Mouse (Mus musculus) stomach, postnatal 0 days (tissue): ENCODE measurements at regions not wholly inside any gene's neighbourhood (a gene's known extent, or its start where the extent isn't known, plus 50 kb on each side); places are given as distances from the start of the nearest gene placed in this dataset.

Source experiments
- ATAC-seq: fragments of 200-750 bp; cut with Nextera tagmentation; 2 replicates; pipeline ENCODE4 v1.8.0; 2017; ENCODE audit not compliant: low FRiP score, low TSS enrichment
- DNase-seq: peaks from one replicate; pipeline ENCODE4 v3.0.0-alpha.2; 2016; ENCODE audit warnings: low spot score
- H3K27ac ChIP-seq: fragments of 300-500 bp; sonication (generic); replicated peaks from 2 replicates; pipeline ENCODE4 v1.5.1; 2014; ENCODE audit warnings: mild to moderate bottlenecking, control low read depth
- H3K27me3 ChIP-seq: fragments of 300-500 bp; sonication (generic); 2 replicates; pipeline ENCODE4 v1.6.1; 2014; ENCODE audit warnings: low read length; ENCODE audit not compliant: control insufficient read depth, insufficient read depth
- H3K36me3 ChIP-seq: fragments of 300-500 bp; sonication (generic); 2 replicates; pipeline ENCODE4 v1.6.1; 2014; ENCODE audit warnings: low read length, mixed read lengths; ENCODE audit not compliant: control insufficient read depth, insufficient read depth
- H3K4me1 ChIP-seq: fragments of 300-500 bp; sonication (generic); replicated peaks from 2 replicates; pipeline ENCODE4 v1.6.1; 2014; ENCODE audit warnings: antibody characterized with exemption; ENCODE audit not compliant: control insufficient read depth, insufficient read depth
- H3K4me2 ChIP-seq: fragments of 300-500 bp; sonication (generic); replicated peaks from 2 replicates; pipeline ENCODE4 v1.6.1; 2014; ENCODE audit warnings: low read depth, mild to moderate bottlenecking, control low read depth, moderate library complexity
- H3K4me3 ChIP-seq: fragments of 300-500 bp; sonication (generic); 2 replicates; pipeline ENCODE4 v1.5.1; 2014; ENCODE audit warnings: low read depth, low read length, control low read depth
- H3K9ac ChIP-seq: fragments of 300-500 bp; sonication (generic); 2 replicates; pipeline ENCODE4 v1.6.1; 2014; ENCODE audit warnings: mild to moderate bottlenecking, low read length, control low read depth, mixed read lengths
- H3K9me3 ChIP-seq: fragments of 300-500 bp; sonication (generic); 2 replicates; pipeline ENCODE4 v1.6.1; 2016; ENCODE audit warnings: low read length; ENCODE audit not compliant: control insufficient read depth
- CTCF ChIP-seq: IDR thresholded peaks from 2 replicates; pipeline ENCODE4 v1.5.1; 2016; ENCODE audit warnings: antibody characterized with exemption, low read depth, mild to moderate bottlenecking, moderate library complexity
- EP300 ChIP-seq: optimal IDR thresholded peaks from 2 replicates; pipeline ENCODE3; 2016; ENCODE audit warnings: antibody characterized with exemption
- WGBS: fragments of 180-500 bp; shearing (Covaris S2); extraction: QIAGEN DNeasy Blood & Tissue Kit; methylation state at CpG from one replicate; pipeline ENCODE4 v1.1.7; 2014; 5-methylcytosine and 5-hydroxymethylcytosine counted together

DNA sequence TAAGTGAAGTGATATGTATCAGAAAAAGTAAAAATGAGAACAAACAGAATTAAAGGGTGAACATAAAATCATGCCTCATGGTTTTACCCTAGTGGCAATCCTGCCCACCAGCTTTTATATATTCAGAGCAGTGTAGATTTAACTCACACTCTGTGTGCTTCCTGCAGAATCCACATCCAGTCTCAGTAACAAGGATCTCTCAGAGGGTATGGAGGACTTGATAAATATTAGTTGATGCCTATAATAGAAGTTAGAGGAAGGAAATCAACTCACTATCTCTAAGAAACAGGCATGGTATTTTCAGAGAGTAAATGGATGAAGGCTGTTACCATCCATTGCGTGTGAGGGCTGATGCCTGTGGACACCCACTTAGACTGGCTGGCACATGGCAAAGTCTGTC lies 492.5 kb upstream of the Nr5a2 start:
- Histone ChIP-seq H3K36me3 (no peaks in the 10 kb centered on the region), H3K27ac (no peak overlapping the region), H3K4me2 (no peak overlapping the region), H3K9me3 (no peaks in the 10 kb centered on the region), H3K4me3 (no peak overlapping the region), H3K4me1 (no peaks in the 10 kb centered on the region), H3K9ac (no peak overlapping the region), H3K27me3 (no peaks in the 10 kb centered on the region)
- ATAC-seq = no peak
- TF ChIP-seq EP300 = no peak
- TF ChIP-seq CTCF = no peak
- no peak for DNase-seq
- WGBS = 86% methylated on average over 1 of the region's 1 CpGs

DNA sequence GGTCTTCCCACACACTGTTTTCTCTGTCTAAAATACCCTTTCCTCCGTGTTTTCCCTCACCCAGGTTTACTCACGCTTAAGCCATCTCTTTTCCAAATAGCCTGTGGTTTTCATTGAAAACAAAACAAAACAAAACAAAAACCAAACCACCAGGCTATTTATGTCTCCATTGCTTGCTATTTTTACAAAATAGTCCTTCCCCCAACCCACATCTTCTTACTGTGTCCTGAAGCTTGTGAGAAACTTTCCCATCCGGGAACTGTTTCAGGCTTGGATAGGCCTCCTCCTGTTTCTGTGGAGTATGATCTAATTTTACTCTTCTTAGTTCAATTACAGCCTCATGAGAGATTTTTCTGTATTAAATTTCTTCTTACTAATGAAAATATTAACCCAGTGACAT lies 486.2 kb upstream of the Nr5a2 start:
- Histone ChIP-seq H3K9ac (no peak overlapping the region), H3K27me3 (no peaks in the 10 kb centered on the region), H3K27ac (no peak overlapping the region), H3K4me3 (no peak overlapping the region), H3K4me2 (no peak overlapping the region), H3K36me3 (no peaks in the 10 kb centered on the region), H3K9me3 (no peaks in the 10 kb centered on the region), H3K4me1 (no peaks in the 10 kb centered on the region)
- no peak for DNase-seq
- TF ChIP-seq CTCF (no peak), EP300 (no peak)
- no peak for ATAC-seq
- 75% methylated on average over 3 of the region's 3 CpGs for WGBS

DNA sequence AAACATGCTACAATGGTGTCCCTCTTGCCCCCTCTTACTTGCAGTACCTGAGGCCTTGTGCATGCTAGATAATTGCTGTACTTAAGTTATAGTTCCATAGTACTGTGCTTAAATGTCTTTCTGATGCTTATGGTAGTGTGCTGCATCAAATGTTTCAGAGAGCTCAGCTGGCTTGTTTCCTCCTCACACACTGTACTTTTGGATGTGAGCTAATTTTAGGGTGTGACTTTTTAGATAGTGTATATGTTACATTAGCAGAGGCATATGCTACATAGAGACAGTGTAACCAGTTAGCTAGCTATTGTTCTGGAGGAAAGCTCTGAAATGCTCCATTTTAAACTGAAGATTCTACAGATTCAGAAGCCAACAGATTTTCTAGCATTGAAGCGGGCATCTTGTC lies 467.9 kb upstream of the Nr5a2 start:
- no peak overlapping the region for H3K27ac ChIP-seq
- no peak overlapping the region for H3K4me2 ChIP-seq
- no peak overlapping the region for H3K4me3 ChIP-seq
- WGBS = 98% methylated on average over 1 of the region's 1 CpGs
- no peaks in the 10 kb centered on the region for H3K9me3 ChIP-seq
- H3K36me3 ChIP-seq = no peaks in the 10 kb centered on the region
- H3K9ac ChIP-seq = no peak overlapping the region
- no peak for TF ChIP-seq EP300
- no peak for TF ChIP-seq CTCF
- H3K4me1 ChIP-seq = no peaks in the 10 kb centered on the region
- DNase-seq (no peak), ATAC-seq (no peak)
- H3K27me3 ChIP-seq = no peaks in the 10 kb centered on the region

DNA sequence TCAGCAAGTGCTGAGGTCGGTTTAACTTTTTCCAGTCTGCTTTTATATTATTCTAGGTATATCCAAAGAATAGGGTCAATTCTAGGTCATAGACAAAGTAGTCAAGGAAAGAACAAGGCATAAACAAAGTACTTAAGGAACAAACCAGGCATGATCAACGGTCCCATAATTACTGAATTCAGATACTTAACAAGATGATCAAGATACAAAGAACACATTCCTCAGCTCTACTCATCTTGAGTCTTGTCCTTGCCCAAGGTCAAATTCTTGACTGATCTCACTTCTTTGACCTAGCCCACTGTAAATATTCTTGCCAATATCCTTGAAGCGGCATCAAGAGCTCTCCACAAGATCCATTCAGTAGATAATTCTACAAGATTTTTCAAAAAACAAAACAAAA lies 458.1 kb upstream of the Nr5a2 start:
- Histone ChIP-seq H3K36me3 (no peaks in the 10 kb centered on the region), H3K9ac (no peak overlapping the region), H3K4me1 (no peaks in the 10 kb centered on the region), H3K27ac (no peak overlapping the region), H3K9me3 (no peaks in the 10 kb centered on the region), H3K27me3 (no peaks in the 10 kb centered on the region), H3K4me2 (no peak overlapping the region), H3K4me3 (no peak overlapping the region)
- 72% methylated on average over 3 of the region's 3 CpGs for WGBS
- DNase-seq = no peak
- no peak for TF ChIP-seq EP300
- no peak for TF ChIP-seq CTCF
- no peak for ATAC-seq

DNA sequence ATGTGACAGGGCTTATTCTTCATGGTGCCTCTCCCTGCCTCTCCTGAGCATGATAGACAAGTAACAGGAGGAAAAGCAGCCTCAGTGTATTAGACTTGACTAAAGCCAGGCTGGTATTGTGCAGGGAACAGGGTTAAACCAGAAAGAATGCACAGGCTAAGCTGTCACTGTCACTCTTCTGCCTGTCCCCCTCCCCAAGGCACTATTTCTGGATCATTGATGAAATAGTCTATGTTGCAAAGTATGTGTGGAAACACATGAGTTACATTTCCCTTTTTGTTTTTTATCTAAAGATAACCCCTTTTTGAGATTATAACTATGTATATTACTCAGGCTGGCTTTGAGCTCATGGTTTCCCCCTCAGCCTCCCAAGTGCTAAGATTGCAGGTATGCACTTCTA lies 436.5 kb upstream of the Nr5a2 start:
- H3K4me2 ChIP-seq = no peak overlapping the region
- no peak overlapping the region for H3K4me3 ChIP-seq
- no peaks in the 10 kb centered on the region for H3K9me3 ChIP-seq
- TF ChIP-seq EP300 = no peak
- TF ChIP-seq CTCF = no peak
- H3K27me3 ChIP-seq = no peaks in the 10 kb centered on the region
- DNase-seq (no peak), ATAC-seq (no peak)
- H3K4me1 ChIP-seq = no peaks in the 10 kb centered on the region
- H3K9ac ChIP-seq = no peak overlapping the region
- no peaks in the 10 kb centered on the region for H3K36me3 ChIP-seq
- H3K27ac ChIP-seq = no peak overlapping the region

DNA sequence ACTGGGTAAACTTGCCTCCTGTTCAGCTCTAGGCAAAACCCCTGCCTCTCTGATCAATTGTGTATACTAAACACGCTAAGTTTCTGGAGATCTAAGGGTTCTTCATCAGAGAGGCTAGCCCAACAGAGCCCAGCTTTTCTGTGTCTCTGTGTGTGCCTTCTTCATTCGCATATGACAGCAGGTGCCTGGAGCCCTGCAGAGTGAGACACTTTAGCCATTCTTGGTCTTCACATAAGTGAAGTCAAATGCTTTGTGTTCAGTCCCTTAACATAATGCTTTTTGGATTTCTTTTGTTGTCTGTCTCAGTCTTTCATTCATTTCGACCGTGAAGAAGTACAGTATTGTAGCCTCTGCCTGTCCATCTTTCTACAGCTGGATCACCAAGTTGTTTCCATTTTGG lies 427.3 kb upstream of the Nr5a2 start:
- Histone ChIP-seq H3K4me3 (no peak overlapping the region), H3K9ac (no peak overlapping the region), H3K4me1 (no peaks in the 10 kb centered on the region), H3K27ac (no peak overlapping the region), H3K27me3 (no peaks in the 10 kb centered on the region), H3K36me3 (no peaks in the 10 kb centered on the region), H3K4me2 (no peak overlapping the region), H3K9me3 (no peaks in the 10 kb centered on the region)
- DNase-seq (no peak), ATAC-seq (no peak)
- no peak for TF ChIP-seq CTCF
- TF ChIP-seq EP300 = no peak
- 82% methylated on average over 4 of the region's 4 CpGs for WGBS
